Mouse (Mus musculus) cortical plate, adult 2 months (tissue): ENCODE measurements around the gene Sept4. TPM values are rescaled to one million over a fixed set of nuclear protein-coding genes. Genes with fewer than 3 reads are reported as not detected.

Experiments
- H3K27ac ChIP-seq: fragments of 200-500 bp; 2 replicates; pipeline ENCODE4 v1.5.1; 2012; ENCODE audit warnings: low read length, control low read depth, inconsistent platforms; ENCODE audit not compliant: insufficient read depth
- H3K4me1 ChIP-seq: fragments of 200-500 bp; 2 replicates; pipeline ENCODE4 v1.6.1; 2011; ENCODE audit warnings: low read length; ENCODE audit not compliant: control insufficient read depth, insufficient read depth
- H3K4me3 ChIP-seq: fragments of 200-500 bp; 2 replicates; pipeline ENCODE4 v1.5.1; 2011; ENCODE audit warnings: mild to moderate bottlenecking, low read length, control low read depth; ENCODE audit not compliant: insufficient read depth
- CTCF ChIP-seq: fragments of 200-500 bp; IDR thresholded peaks from 2 replicates; pipeline ENCODE4 v1.5.1; 2011; ENCODE audit warnings: mild to moderate bottlenecking, control low read depth, low read length; ENCODE audit not compliant: insufficient read depth; ENCODE audit errors: extremely low read depth
- POLR2A ChIP-seq: fragments of 200-500 bp; IDR thresholded peaks from 2 replicates; pipeline ENCODE4 v1.6.1; 2011; ENCODE audit warnings: mild to moderate bottlenecking, low read length, control low read depth; ENCODE audit not compliant: insufficient read depth; ENCODE audit errors: extremely low read depth
- polyA plus RNA-seq: library from polyadenylated mRNA; depleted of rRNA; stranded (reverse); fragments of >200 nt; gene quantifications from 2 replicates; pipeline ENCODE4 v1.2.3, GENCODE M21; 2012; rRNA removed

The Sept4 gene
- polyA plus RNA-seq, 1 experiment, result 429 TPM

DNA sequence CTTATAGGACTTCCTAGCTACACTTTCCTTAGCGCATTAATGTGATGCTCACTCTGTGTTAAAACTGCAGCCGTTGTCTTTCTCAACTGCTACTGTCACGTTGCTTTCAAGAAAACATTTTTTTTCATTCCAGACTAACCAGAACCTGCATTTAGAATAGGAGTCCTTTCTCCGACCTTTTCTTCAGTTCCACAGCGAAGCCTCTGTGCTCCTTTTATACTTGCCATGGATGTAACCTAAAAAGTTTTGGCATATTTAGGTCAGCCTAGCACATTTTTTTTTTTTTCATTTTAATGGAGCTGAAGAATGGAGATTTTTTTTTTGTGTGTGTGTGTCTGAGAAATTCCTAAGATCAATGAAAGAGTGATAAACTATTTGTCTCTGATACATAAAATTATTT, 46.8 kb downstream of the Sept4 start:
- Histone ChIP-seq H3K4me3 (no peak overlapping the region), H3K4me1 (peaks cover 7% of the 10 kb centered on the region), H3K27ac (no peak overlapping the region)
- TF ChIP-seq POLR2A (no peak), CTCF (no peak)

DNA sequence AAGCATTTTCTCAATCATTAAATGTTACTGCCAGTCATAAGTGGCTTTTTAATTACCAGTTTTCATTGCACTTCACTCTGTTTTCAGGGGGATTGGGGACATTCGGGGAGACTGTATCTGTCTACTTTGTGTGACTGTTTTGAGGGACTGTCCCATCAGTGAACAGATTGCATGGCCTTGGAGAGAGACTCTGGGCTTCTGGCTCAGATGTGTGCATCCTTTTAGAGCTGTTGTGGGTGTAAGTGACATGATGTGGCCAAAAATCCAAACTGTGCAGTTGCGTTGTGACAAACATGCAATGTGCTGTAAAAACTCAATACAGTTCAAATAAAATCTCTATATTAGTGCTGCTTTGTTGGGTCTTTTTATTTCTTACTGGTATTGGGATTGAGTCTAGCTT, 47.2 kb downstream of the Sept4 start:
- no peak for TF ChIP-seq POLR2A
- TF ChIP-seq CTCF, result no peak
- H3K4me1 ChIP-seq, result peaks cover 7% of the 10 kb centered on the region
- no peak overlapping the region for H3K27ac ChIP-seq
- H3K4me3 ChIP-seq, result no peak overlapping the region

DNA sequence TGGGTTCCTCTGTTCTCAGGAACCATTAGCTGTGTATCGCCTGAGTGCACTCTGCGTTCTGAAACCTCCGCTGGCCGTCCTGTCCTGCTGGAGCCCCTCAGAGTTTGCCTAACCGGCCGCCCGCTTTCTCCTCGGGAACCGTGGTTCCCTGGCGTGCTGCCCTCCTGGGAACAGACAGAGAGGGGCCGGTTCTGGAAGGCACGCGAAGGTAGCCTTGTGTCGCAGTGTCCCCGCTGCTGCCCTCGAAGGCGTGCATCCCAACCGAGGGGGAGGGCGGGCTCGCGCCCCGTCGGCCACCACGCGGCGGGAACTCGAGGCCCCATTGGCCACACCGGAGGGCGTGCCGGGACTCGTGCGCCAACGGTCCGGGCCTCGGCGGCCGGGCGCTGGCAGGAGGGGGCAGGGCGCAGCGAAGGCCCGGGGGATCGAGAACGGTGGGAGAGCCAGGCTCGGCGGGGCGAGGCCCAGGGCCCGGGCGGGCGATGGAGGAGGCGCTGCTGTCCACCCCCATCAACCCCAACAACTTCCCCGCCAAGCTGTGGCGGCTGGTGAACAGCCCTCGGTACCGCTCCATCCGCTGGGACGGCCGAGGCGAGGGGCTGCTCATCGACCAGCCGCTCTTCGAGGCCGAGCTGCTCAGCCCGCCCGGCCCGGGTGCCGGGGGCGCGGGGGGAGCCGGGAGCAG, 48.2 kb downstream of the Sept4 start, which contains the start of gene Hsf5:
TSS of gene Hsf5 (plus strand) at position 375 of the 685 bp plus-strand sequence.
- no peak within 1 kb of the TSS for H3K27ac ChIP-seq
- no peak within 1 kb of the TSS for H3K4me3 ChIP-seq
- TF ChIP-seq POLR2A (no peak), CTCF (no peak)
- peaks cover 4% of the 10 kb centered on the region; the same call in 1 of the 2 replicates for H3K4me1 ChIP-seq

DNA sequence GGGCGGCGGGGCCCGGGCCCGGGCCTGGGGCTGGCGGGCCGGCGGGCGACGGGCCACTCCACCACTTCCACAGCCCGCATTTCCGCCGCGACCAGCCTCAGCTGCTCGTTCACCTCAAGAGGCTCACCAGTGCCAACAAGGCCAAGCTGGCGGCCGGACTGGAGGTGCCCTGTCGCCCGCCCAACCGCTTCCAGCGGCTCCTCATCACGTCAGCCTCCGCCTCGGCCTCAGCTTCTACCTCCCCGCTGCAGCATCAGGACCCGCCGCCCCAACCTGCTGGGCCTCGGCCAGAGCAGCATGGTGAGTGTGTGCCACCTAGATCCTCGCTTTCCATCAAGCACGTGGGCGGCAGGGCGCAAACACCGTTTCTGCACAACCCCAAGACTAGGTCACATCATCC, 48.9 kb downstream of the Sept4 start:
- H3K4me3 ChIP-seq, result no peak overlapping the region
- no peak for TF ChIP-seq CTCF
- peaks cover 3% of the 10 kb centered on the region; the same call in 1 of the 2 replicates for H3K4me1 ChIP-seq
- H3K27ac ChIP-seq, result no peak overlapping the region

DNA sequence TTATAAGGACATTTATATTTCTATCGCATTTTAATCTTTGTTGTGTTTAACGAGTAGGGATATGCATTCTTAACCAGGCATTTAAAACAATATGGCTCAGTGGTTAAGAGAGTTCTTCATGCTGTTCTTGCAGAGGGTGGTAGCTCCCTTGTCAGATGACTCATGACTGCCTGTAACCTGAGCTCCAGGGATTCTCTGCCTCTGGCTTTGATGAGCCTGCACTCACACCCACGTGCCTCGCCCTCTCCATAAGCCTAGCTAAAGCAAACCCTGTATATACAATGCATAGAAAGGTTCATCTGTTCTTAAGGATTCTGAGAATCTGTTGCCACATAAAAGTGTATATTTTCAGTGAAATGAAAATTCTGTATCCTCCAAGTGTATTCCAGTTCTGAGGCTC, 54.5 kb downstream of the Sept4 start:
- Histone ChIP-seq H3K27ac (no peak overlapping the region), H3K4me3 (no peak overlapping the region), H3K4me1 (no peaks in the 10 kb centered on the region; the same call in 1 of the 2 replicates)
- no peak for TF ChIP-seq POLR2A
- TF ChIP-seq CTCF, result no peak

DNA sequence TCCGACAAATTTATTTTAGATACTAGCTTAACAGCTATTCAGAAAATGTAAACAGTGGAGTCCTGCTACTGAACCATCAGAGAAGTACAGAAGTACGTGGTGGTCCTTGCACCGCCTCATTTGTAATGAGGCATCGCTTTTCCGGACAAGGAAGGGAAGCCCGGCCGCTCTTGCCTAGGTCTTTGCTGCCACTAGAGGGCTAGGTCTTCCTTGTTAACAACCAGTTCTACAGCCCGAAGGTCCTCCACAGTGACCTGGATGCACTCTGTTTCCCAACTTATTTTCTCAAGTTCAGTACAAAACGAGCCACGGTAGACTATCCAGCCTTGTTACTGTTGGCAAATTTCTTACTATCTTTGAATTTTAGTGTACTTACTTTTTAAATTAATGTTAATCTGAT, 61.2 kb downstream of the Sept4 start:
- H3K4me3 ChIP-seq, result no peak overlapping the region
- TF ChIP-seq CTCF (peak; percentile 50), POLR2A (no peak)

DNA sequence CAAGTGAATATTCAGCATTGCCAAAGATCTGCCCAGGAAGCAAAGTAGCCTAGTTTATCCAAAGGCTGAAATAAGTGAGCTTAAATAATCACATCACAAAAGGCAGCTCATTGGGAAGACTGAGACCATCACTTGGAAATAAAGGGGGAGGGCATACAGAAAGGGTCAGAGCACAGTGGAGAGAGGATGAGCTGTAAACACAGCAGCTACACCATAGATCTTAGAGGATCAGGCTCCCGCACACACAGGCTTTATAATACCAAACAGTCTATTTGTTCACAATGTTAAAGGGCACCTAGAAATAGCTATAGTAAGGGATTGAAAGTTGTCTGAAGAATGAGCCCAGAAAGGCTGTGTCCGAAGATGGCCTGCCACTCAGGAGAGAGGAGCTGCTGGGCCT, 70.1 kb downstream of the Sept4 start:
- TF ChIP-seq CTCF, result no peak
- no peak for TF ChIP-seq POLR2A
- Histone ChIP-seq H3K27ac (peak overlapping the region; percentile 61; the same call in 1 of the 2 replicates), H3K4me3 (peak overlapping the region; percentile 26; the same call in 1 of the 2 replicates), H3K4me1 (no peaks in the 10 kb centered on the region)

More for the DNA sequence above, 61.2 kb downstream of the Sept4 start:
- peaks cover 4% of the 10 kb centered on the region for H3K4me1 ChIP-seq
- H3K27ac ChIP-seq, result no peak overlapping the region

DNA sequence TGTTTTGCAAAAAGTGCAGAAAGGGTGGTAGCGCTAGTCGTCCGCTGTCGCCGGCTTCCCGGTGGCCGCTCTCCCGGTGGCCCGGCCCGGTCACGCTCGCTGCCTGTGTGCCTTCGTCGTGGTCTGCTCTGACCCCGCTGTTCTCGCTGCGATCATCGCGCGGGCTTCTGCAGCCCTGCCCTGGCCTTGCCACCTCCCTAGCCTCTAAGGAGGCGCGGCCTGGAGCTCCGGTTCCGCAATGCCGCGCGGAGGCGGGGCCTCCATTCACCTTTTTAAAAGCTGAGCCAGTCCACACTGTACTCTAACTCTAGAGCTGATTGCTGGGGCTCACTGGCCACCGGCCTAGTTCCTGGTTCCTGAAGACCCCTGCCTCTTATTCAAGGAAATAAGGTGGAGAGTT, 70.5 kb downstream of the Sept4 start:
- Histone ChIP-seq H3K4me1 (no peaks in the 10 kb centered on the region), H3K4me3 (peak overlapping the region; percentile 26), H3K27ac (peak overlapping the region; percentile 61; the same call in 1 of the 2 replicates)
- TF ChIP-seq CTCF (no peak), POLR2A (no peak)

Other genes starting within 250 kb of the Sept4 start
- 63.1 and 76.8 TPM in 2 replicates for gene Ppm1e, start 209.9 kb upstream of the Sept4 start, polyA plus RNA-seq
- gene Rad51c, start 163.9 kb upstream of the Sept4 start, polyA plus RNA-seq, result 3.0 and 3.3 TPM in 2 replicates
- 0.26 and 0.48 TPM in 2 replicates for gene Tex14, start 163.8 kb upstream of the Sept4 start, polyA plus RNA-seq
- gene Gm11492, start 2.2 kb upstream of the Sept4 start, polyA plus RNA-seq, result 0.06 and 0.13 TPM in 2 replicates
- 46.0 and 47.0 TPM in 2 replicates for gene Mtmr4, start 23.3 kb downstream of the Sept4 start, polyA plus RNA-seq
- gene Hsf5, start 48.3 kb downstream of the Sept4 start, polyA plus RNA-seq, result 0.40 and 0.42 TPM in 2 replicates
- 1.9 and 2.1 TPM in 2 replicates for gene Rnf43, start 93.8 kb downstream of the Sept4 start, polyA plus RNA-seq
- gene Supt4a, start 168.6 kb downstream of the Sept4 start, polyA plus RNA-seq, result 153 and 154 TPM in 2 replicates
- gene Tspoap1, start 191.6 kb downstream of the Sept4 start, polyA plus RNA-seq, result 269 and 297 TPM in 2 replicates
- gene Mpo, start 224.7 kb downstream of the Sept4 start, polyA plus RNA-seq, result 0.06 TPM in 1 of 2 replicates, not detected in the other